Mouse (Mus musculus) bone marrow, adult 2 months (tissue): ENCODE data around the gene Ndufb2.

ENCODE experiments used
- CTCF ChIP-seq: fragments of 200-500 bp; IDR thresholded peaks from 2 replicates; pipeline ENCODE4 v1.5.1; 2011; ENCODE audit warnings: low read length, control low read depth; ENCODE audit not compliant: control insufficient read depth, insufficient read depth
- POLR2A ChIP-seq: fragments of 200-500 bp; IDR thresholded peaks from 2 replicates; pipeline ENCODE4 v1.6.1; 2011; ENCODE audit warnings: low read depth, mild to moderate bottlenecking, control low read depth, low read length, borderline replicate concordance; ENCODE audit not compliant: control insufficient read depth

DNA sequence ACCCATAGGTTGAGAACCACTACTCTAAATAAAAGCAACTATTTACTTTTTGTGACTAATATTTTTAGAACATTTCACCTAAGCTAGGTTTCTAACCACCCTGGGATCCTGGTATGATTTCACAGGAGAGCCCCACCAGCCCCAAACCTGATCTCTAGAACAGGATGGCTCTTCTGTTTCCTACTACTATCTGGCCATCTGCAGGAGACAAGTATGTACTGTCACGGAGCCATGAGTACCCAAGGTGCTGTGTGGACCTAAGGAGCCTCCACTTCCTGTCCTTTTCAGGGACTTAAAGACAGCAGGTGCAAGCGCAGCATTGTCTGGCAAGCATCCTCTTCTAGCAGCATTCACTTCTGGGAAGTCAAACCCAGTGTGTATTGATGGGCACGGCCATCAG, 9.5 kb downstream of the Ndufb2 start:
- TF ChIP-seq CTCF, result no peak
- TF ChIP-seq POLR2A, result no peak
